Mouse (Mus musculus) CH12.LX (cell line): Measurements from ENCODE around the gene Tagln2. TPM values are rescaled to one million over a fixed set of nuclear protein-coding genes. Genes with fewer than 3 reads are reported as not detected.
A peak's percentile ranks its signal among the peaks of the same experiment; 100 is the strongest.

Source experiments
- DNase-seq: peaks from one replicate; pipeline ENCODE4 v3.0.0-alpha.2; 2013; ENCODE audit errors: extremely low read depth
- H3K27ac ChIP-seq: 2 replicates; pipeline ENCODE4 v1.5.1; 2012; ENCODE audit warnings: low read depth, mild to moderate bottlenecking, control low read depth, moderate library complexity; ENCODE audit not compliant: insufficient read depth
- H3K27me3 ChIP-seq: replicated peaks from 2 replicates; pipeline ENCODE3; 2012; ENCODE audit warnings: inconsistent platforms
- H3K36me3 ChIP-seq, 2 experiments: replicated peaks in 1 of 2; 2 replicates each; pipeline versions ENCODE3 to v1.6.1; 2012; ENCODE audit warnings: inconsistent platforms in 1 of 2, low read length in 1 of 2, mild to moderate bottlenecking in 1 of 2, mixed read lengths in 1 of 2, moderate library complexity in 1 of 2; ENCODE audit not compliant: control insufficient read depth in 1 of 2, insufficient read depth in 1 of 2
- H3K4me1 ChIP-seq, 2 experiments: 2 replicates each; pipeline ENCODE4 v1.6.1; 2012; ENCODE audit warnings: inconsistent platforms in 1 of 2, moderate library complexity in 1 of 2; ENCODE audit not compliant: insufficient read depth in 2 of 2, control insufficient read depth in 1 of 2
- H3K4me2 ChIP-seq: 2 replicates; pipeline ENCODE4 v1.6.1; 2012; ENCODE audit warnings: low read depth, mild to moderate bottlenecking, control low read depth; ENCODE audit not compliant: poor library complexity, insufficient read depth, severe bottlenecking
- H3K4me3 ChIP-seq, 3 experiments: fragments of 150-350 bp in 1 of 3; sonication (generic) in 1 of 3; replicated peaks in 1 of 3; 2 replicates each; pipeline versions ENCODE3 to v1.5.1; 2011 to 2012; ENCODE audit warnings: low read depth in 2 of 3, low read length in 2 of 3, mild to moderate bottlenecking in 2 of 3, moderate library complexity in 2 of 3, control low read depth in 1 of 3, improper control_type of control experiment in 1 of 3, inconsistent platforms in 1 of 3, mixed read lengths in 1 of 3; ENCODE audit not compliant: poor library complexity in 1 of 3
- H3K79me2 ChIP-seq: replicated peaks from 2 replicates; pipeline ENCODE4 v1.6.1; 2012; ENCODE audit warnings: mild to moderate bottlenecking, moderate library complexity; ENCODE audit not compliant: control insufficient read depth, poor library complexity, insufficient read depth, severe bottlenecking; ENCODE audit errors: extremely low read depth
- H3K9ac ChIP-seq: 2 replicates; pipeline ENCODE4 v1.6.1; 2012; ENCODE audit warnings: low read depth, mild to moderate bottlenecking, control low read depth, moderate library complexity; ENCODE audit not compliant: insufficient read depth
- H3K9me3 ChIP-seq: replicated peaks from 2 replicates; pipeline ENCODE3; 2012; ENCODE audit warnings: low read length, inconsistent platforms, mixed read lengths
- CHD1 ChIP-seq: IDR thresholded peaks from 2 replicates; pipeline ENCODE4 v1.6.1; 2012; ENCODE audit warnings: low read depth, low read length, improper control_type of control experiment, inconsistent platforms
- CHD2 ChIP-seq: IDR thresholded peaks from 2 replicates; pipeline ENCODE4 v1.6.1; 2011; ENCODE audit warnings: low read length, improper control_type of control experiment
- E2F4 ChIP-seq: IDR thresholded peaks from 2 replicates; pipeline ENCODE4 v1.6.1; 2011; ENCODE audit warnings: low read depth, low read length, improper control_type of control experiment; ENCODE audit not compliant: insufficient replicate concordance
- ELF1 ChIP-seq: IDR thresholded peaks from 2 replicates; pipeline ENCODE4 v1.6.1; 2014; ENCODE audit warnings: low read depth, mild to moderate bottlenecking, inconsistent platforms, low read length, improper control_type of control experiment
- EP300 ChIP-seq: IDR thresholded peaks from 2 replicates; pipeline ENCODE4 v1.6.1; 2011; ENCODE audit warnings: low read length, improper control_type of control experiment
- ETS1 ChIP-seq: conservative IDR thresholded peaks from 2 replicates; pipeline ENCODE4 v1.6.1; 2012; ENCODE audit warnings: low read depth, mild to moderate bottlenecking, inconsistent platforms, low read length, improper control_type of control experiment, moderate library complexity
- GABPA ChIP-seq: IDR thresholded peaks from 2 replicates; pipeline ENCODE4 v1.6.1; 2012; ENCODE audit warnings: low read depth, low read length, improper control_type of control experiment, inconsistent platforms; ENCODE audit not compliant: insufficient replicate concordance
- HCFC1 ChIP-seq: IDR thresholded peaks from 2 replicates; pipeline ENCODE4 v1.6.1; 2012; ENCODE audit warnings: low read depth, mild to moderate bottlenecking, inconsistent platforms, low read length, improper control_type of control experiment
- IRF4 ChIP-seq: IDR thresholded peaks from 2 replicates; pipeline ENCODE4 v1.6.1; 2014; ENCODE audit warnings: low read depth, mild to moderate bottlenecking, inconsistent platforms, low read length, improper control_type of control experiment
- JUN ChIP-seq: IDR thresholded peaks from 2 replicates; pipeline ENCODE4 v1.6.1; 2011; ENCODE audit warnings: low read depth, mild to moderate bottlenecking, low read length, improper control_type of control experiment, moderate library complexity; ENCODE audit not compliant: insufficient read depth
- KAT2A ChIP-seq: IDR thresholded peaks from 2 replicates; pipeline ENCODE4 v1.6.1; 2012; ENCODE audit warnings: low read length, improper control_type of control experiment, inconsistent platforms; ENCODE audit not compliant: insufficient replicate concordance
- MAX ChIP-seq: IDR thresholded peaks from 2 replicates; pipeline ENCODE4 v1.6.1; 2011; ENCODE audit warnings: low read length, improper control_type of control experiment
- MAZ ChIP-seq: IDR thresholded peaks from 2 replicates; pipeline ENCODE4 v1.6.1; 2012; ENCODE audit warnings: low read depth, mild to moderate bottlenecking, inconsistent platforms, low read length, improper control_type of control experiment, moderate library complexity
- NELFE ChIP-seq: IDR thresholded peaks from 2 replicates; pipeline ENCODE4 v1.6.1; 2011; ENCODE audit warnings: low read depth, low read length, improper control_type of control experiment
- PAX5 ChIP-seq: IDR thresholded peaks from 2 replicates; pipeline ENCODE4 v1.6.1; 2012; ENCODE audit warnings: low read length, inconsistent platforms, mixed read lengths
- RAD21 ChIP-seq: IDR thresholded peaks from 2 replicates; pipeline ENCODE4 v1.6.1; 2011; ENCODE audit warnings: low read depth, mild to moderate bottlenecking, low read length, improper control_type of control experiment, moderate library complexity
- RCOR1 ChIP-seq: conservative IDR thresholded peaks from 2 replicates; pipeline ENCODE4 v1.6.1; 2012; ENCODE audit warnings: low read depth, mild to moderate bottlenecking, inconsistent platforms, low read length, improper control_type of control experiment
- SIN3A ChIP-seq: IDR thresholded peaks from 2 replicates; pipeline ENCODE4 v1.6.1; 2012; ENCODE audit warnings: low read length, improper control_type of control experiment, inconsistent platforms
- SMC3 ChIP-seq: IDR thresholded peaks from 2 replicates; pipeline ENCODE4 v1.6.1; 2011; ENCODE audit warnings: low read depth, low read length, improper control_type of control experiment
- UBTF ChIP-seq: IDR thresholded peaks from 2 replicates; pipeline ENCODE4 v1.6.1; 2012; ENCODE audit warnings: low read depth, mild to moderate bottlenecking, inconsistent platforms, low read length, improper control_type of control experiment, moderate library complexity
- USF1 ChIP-seq: IDR thresholded peaks from 2 replicates; pipeline ENCODE4 v1.6.1; 2014; ENCODE audit warnings: low read depth, mild to moderate bottlenecking, inconsistent platforms, low read length, improper control_type of control experiment
- USF2 ChIP-seq: conservative IDR thresholded peaks from 2 replicates; pipeline ENCODE4 v1.6.1; 2011; ENCODE audit warnings: low read depth, low read length, improper control_type of control experiment
- ZMIZ1 ChIP-seq: IDR thresholded peaks from 2 replicates; pipeline ENCODE4 v1.6.1; 2012; ENCODE audit warnings: low read depth, mild to moderate bottlenecking, inconsistent platforms, low read length, improper control_type of control experiment
- ZNF384 ChIP-seq: IDR thresholded peaks from 2 replicates; pipeline ENCODE4 v1.6.1; 2012; ENCODE audit warnings: low read depth, low read length, improper control_type of control experiment, inconsistent platforms
- dilution Hi-C: fragments of 300-500 bp; cut with MboI; formaldehyde crosslinking; loops from 2 replicates; pipeline ENCODE4 v1.14.3; 2020; ENCODE audit warnings: low sequenced_read_pairs; ENCODE audit not compliant: extremely low pct_unique_long_range_greater_than_20kb, extremely low pct_ligation_motif_present
- in situ Hi-C: fragments of 300-500 bp; cut with MboI; formaldehyde crosslinking; loops from 3 replicates; pipeline ENCODE4 v1.14.3; 2019; ENCODE audit warnings: low sequenced_read_pairs, low pct_ligation_motif_present, low pct_unique_long_range_greater_than_20kb, mixed read lengths
- polyA plus RNA-seq: library from polyadenylated mRNA; unstranded; fragments of >175 nt; gene quantifications from 2 replicates; pipeline ENCODE4 v1.2.1, GENCODE M21; 2012; ENCODE audit warnings: low read depth; ENCODE audit not compliant: insufficient read length
- total RNA-seq, 2 experiments: library from RNA; depleted of rRNA; stranded (reverse); fragments of 300-350 nt in 1 of 2; fragments of >200 nt in 1 of 2; gene quantifications; 2 replicates each; pipeline ENCODE4 v1.2.3; 2012 to 2014

The Tagln2 gene
- total and polyA plus RNA-seq, 3 experiments, result 172 to 337 (median 206) TPM

DNA sequence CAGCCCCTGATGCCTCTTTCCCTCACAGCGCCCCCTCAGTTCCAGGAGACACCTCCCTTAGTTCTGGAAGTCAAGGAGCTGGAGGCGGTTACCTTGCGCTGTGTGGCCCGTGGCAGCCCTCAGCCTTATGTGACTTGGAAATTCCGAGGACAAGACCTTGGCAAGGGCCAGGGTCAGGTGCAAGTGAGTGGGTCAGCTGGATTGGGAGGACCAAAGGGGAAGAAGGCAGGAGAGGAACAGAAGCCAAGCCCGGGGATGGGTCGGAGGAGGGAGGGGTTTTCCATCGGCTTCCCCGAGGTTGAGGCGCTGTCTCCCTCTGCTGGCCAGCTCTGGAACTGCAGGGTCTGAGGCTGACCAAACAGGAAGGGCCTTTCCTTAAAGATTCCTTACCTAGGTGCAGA lies 9.6 kb upstream of the Tagln2 start (continued):
- no peak for TF ChIP-seq HCFC1
- TF ChIP-seq ELF1, result peak; percentile 51
- TF ChIP-seq NELFE, result no peak
- no peak for TF ChIP-seq MAX
- TF ChIP-seq IRF4, result no peak
- no peak for TF ChIP-seq E2F4
- TF ChIP-seq SIN3A, result no peak
- no peak for TF ChIP-seq ZMIZ1
- TF ChIP-seq ETS1, result no peak
- peak; percentile 100 for TF ChIP-seq SMC3
- no peak for TF ChIP-seq JUN
- TF ChIP-seq, all 38 proteins: peak for 7

- Histone ChIP-seq H3K4me2 (no peak overlapping the region), H3K27me3 (no peaks in the 10 kb centered on the region)
- DNase-seq, result no peak
- in situ Hi-C loops, result no loop called here
- TF ChIP-seq MAZ, result no peak
- TF ChIP-seq USF2, result no peak
- TF ChIP-seq EP300, result no peak
- TF ChIP-seq JUN, result no peak
- no peak for TF ChIP-seq CHD1
- no peak for TF ChIP-seq ZNF384
- no peak for TF ChIP-seq KAT2A
- TF ChIP-seq RCOR1, result no peak
- TF ChIP-seq UBTF, result no peak
- no peak for TF ChIP-seq USF1
- TF ChIP-seq GABPA, result no peak
- TF ChIP-seq CHD2, result no peak
- no peak for TF ChIP-seq RAD21
- no peak for TF ChIP-seq E2F4
- no peak for TF ChIP-seq SMC3
- no peak for TF ChIP-seq SIN3A
- TF ChIP-seq PAX5, result no peak
- TF ChIP-seq IRF4, result no peak
- TF ChIP-seq MAX, result no peak
- TF ChIP-seq ETS1, result no peak
- TF ChIP-seq, all 38 proteins: peak for 0
- dilution Hi-C loops, result no loop called here
- Histone ChIP-seq H3K27ac (no peak overlapping the region), H3K79me2 (no peaks in the 10 kb centered on the region), H3K4me3 (no peak overlapping the region), H3K9me3 (no peaks in the 10 kb centered on the region), H3K4me1 (peaks cover 0 to 21% of the 10 kb centered on the region in 2 experiments; a peak in 2 of 4 replicates), H3K9ac (no peak overlapping the region), H3K36me3 (peaks cover 6 to 66% of the 10 kb centered on the region in 2 experiments)
Observed at GRCm38 (mm10) chr1:172492047-172492446, 7.8 kb upstream of the Tagln2 start.
